Mouse (Mus musculus) heart, adult 2 months (tissue): Measurements from ENCODE around the gene Surf2. TPM values are rescaled to one million over a fixed set of nuclear protein-coding genes. Genes with fewer than 3 reads are reported as not detected.

ENCODE experiments used
- DNase-seq, 2 experiments: peaks; one replicate each; pipeline ENCODE4 v3.0.0; 2021
- H3K27ac ChIP-seq: fragments of 200-600 bp; 2 replicates; pipeline ENCODE4 v1.8.1; 2022
- H3K27me3 ChIP-seq: fragments of 200-500 bp; 2 replicates; pipeline ENCODE4 v1.6.1; 2012; ENCODE audit warnings: mild to moderate bottlenecking, low read length, inconsistent platforms, mixed read lengths; ENCODE audit not compliant: control insufficient read depth, insufficient read depth
- H3K36me3 ChIP-seq: fragments of 200-500 bp; 2 replicates; pipeline ENCODE4 v1.6.1; 2012; ENCODE audit warnings: low read length, inconsistent platforms; ENCODE audit not compliant: control insufficient read depth, insufficient read depth
- H3K4me1 ChIP-seq: fragments of 200-500 bp; 2 replicates; pipeline ENCODE4 v1.6.1; 2011; ENCODE audit warnings: low read length; ENCODE audit not compliant: control insufficient read depth, insufficient read depth
- H3K4me3 ChIP-seq: fragments of 200-600 bp; 2 replicates; pipeline ENCODE4 v1.8.1; 2022
- H3K79me2 ChIP-seq: fragments of 200-500 bp; replicated peaks from 2 replicates; pipeline ENCODE4 v1.6.1; 2012; ENCODE audit warnings: mild to moderate bottlenecking, inconsistent platforms, low read length, moderate library complexity, mixed read lengths; ENCODE audit not compliant: control insufficient read depth, insufficient read depth
- H3K9ac ChIP-seq: fragments of 200-500 bp; 2 replicates; pipeline ENCODE4 v1.6.1; 2012; ENCODE audit warnings: low read depth, mild to moderate bottlenecking, control low read depth, inconsistent platforms, low read length, mixed read lengths
- CTCF ChIP-seq: fragments of 200-600 bp; IDR thresholded peaks from 2 replicates; pipeline ENCODE4 v1.8.1; 2022; ENCODE audit warnings: antibody characterized with exemption, mild to moderate bottlenecking, moderate library complexity
- EP300 ChIP-seq: fragments of 200-500 bp; IDR thresholded peaks from 2 replicates; pipeline ENCODE4 v1.6.1; 2011; ENCODE audit warnings: low read depth, low read length, control low read depth; ENCODE audit not compliant: insufficient read depth
- POLR2A ChIP-seq: fragments of 200-500 bp; IDR thresholded peaks from 2 replicates; pipeline ENCODE4 v1.6.1; 2011; ENCODE audit warnings: mild to moderate bottlenecking, low read depth, low read length, control low read depth; ENCODE audit not compliant: insufficient read depth
- WGBS: fragments of 180-500 bp; shearing (Covaris S2); methylation state at CpG from one replicate; pipeline ENCODE4 v1.1.7; 2018; 5-methylcytosine and 5-hydroxymethylcytosine counted together
- intact Hi-C: fragments of 180-260 bp; cut with DNase I; formaldehyde crosslinking; loops from one replicate; pipeline ENCODE4 v1.15.1; 2025
- polyA plus RNA-seq: library from polyadenylated mRNA; depleted of rRNA; stranded (reverse); fragments of >200 nt; gene quantifications from 2 replicates; pipeline ENCODE4 v1.2.3, GENCODE M21; 2012
- total RNA-seq, 2 experiments: library from RNA; stranded (reverse); gene quantifications; 2 replicates each; pipeline ENCODE4 v1.2.3; 2021

Surf2 gene
- total and polyA plus RNA-seq, 3 experiments, result 15.2 to 21.6 (median 16.8) TPM

GRCm38 (mm10) chr2:26910994-26911765, 5.0 kb upstream of the Surf2 start:
- no peak for DNase-seq
- under 1% methylated on average over 37 of the region's 37 CpGs for WGBS
- Histone ChIP-seq H3K4me1 (peaks cover 8% of the 10 kb centered on the region), H3K9ac (peak overlapping the region; percentile 95), H3K27me3 (no peaks in the 10 kb centered on the region), H3K27ac (peak overlapping the region; percentile 80), H3K36me3 (peaks cover 7% of the 10 kb centered on the region), H3K4me3 (peak overlapping the region; percentile 84), H3K79me2 (peaks cover 5% of the 10 kb centered on the region)
- intact Hi-C loops, result loop anchor here (1.0 kb wide), 1 partner anchor 21 kb away; no protein-coding TSS in a partner anchor
- no peak for TF ChIP-seq CTCF
- TF ChIP-seq EP300, result no peak
- TF ChIP-seq POLR2A, result no peak

GRCm38 (mm10) chr2:26912253-26912770, 3.9 kb upstream of the Surf2 start:
- H3K9ac ChIP-seq, result peak overlapping the region; percentile 20; the same call in 1 of the 2 replicates
- peaks cover 5% of the 10 kb centered on the region for H3K79me2 ChIP-seq
- no peak overlapping the region; the same call in 1 of the 2 replicates for H3K4me3 ChIP-seq
- intact Hi-C loops, result no loop called here
- H3K27me3 ChIP-seq, result no peaks in the 10 kb centered on the region
- H3K36me3 ChIP-seq, result peaks cover 7% of the 10 kb centered on the region
- H3K27ac ChIP-seq, result no peak overlapping the region
- 63% methylated on average over 5 of the region's 5 CpGs for WGBS
- H3K4me1 ChIP-seq, result peaks cover 14% of the 10 kb centered on the region
- DNase-seq, result no peak
- no peak for TF ChIP-seq CTCF
- TF ChIP-seq EP300, result no peak
- no peak for TF ChIP-seq POLR2A

DNA sequence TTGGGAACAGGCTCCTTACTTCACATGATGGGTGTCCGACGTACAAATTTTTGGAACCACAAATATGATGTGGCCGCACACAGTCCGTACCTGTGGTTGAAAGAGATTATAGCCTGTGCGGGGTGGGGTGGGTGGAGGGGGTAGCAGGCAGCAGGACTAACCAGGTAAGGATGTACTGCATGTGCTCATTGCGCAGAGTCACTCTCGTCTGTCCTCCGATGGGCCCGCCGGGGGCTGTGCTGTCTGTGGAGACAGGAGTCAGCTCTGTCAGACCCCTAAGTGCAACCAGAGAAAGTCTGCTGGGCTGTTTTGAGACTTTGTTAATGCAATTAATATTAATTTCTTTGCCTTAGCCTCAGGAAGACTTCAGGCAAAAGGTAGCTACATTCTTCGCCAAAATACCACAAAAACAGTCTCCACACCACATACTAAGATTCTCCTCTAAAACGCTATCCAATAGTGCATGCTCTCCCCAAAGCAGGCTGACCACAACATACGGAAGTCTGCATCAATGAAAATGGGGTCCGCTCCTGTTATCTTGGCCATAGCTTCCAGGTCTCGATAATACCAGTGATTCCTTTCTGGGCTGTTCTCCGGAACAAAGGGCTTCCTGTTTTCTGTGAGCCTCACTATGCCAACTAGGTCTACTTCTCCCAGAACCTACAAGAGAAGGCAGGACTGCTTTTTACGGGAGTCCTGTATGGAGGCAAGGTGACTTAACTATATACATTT, 2.6 kb upstream of the Surf2 start:
- peaks cover 14% of the 10 kb centered on the region for H3K4me1 ChIP-seq
- DNase-seq, result no peak
- no peak overlapping the region for H3K4me3 ChIP-seq
- H3K27ac ChIP-seq, result no peak overlapping the region
- H3K79me2 ChIP-seq, result peaks cover 5% of the 10 kb centered on the region
- TF ChIP-seq CTCF, result no peak
- 0 out of 2 replicates have a peak, but pooled peaks have one; percentile 25 for TF ChIP-seq POLR2A
- no peaks in the 10 kb centered on the region for H3K27me3 ChIP-seq
- intact Hi-C loops, result no loop called here
- 70% methylated on average over 17 of the region's 17 CpGs for WGBS
- no peak overlapping the region for H3K9ac ChIP-seq
- H3K36me3 ChIP-seq, result peaks cover 7% of the 10 kb centered on the region

- no peak for DNase-seq
- Histone ChIP-seq H3K9ac (no peak overlapping the region), H3K4me1 (peaks cover 12% of the 10 kb centered on the region), H3K4me3 (no peak overlapping the region), H3K36me3 (peaks cover 7% of the 10 kb centered on the region), H3K27me3 (no peaks in the 10 kb centered on the region), H3K27ac (no peak overlapping the region), H3K79me2 (peaks cover 3% of the 10 kb centered on the region)
- TF ChIP-seq POLR2A, result no peak
- TF ChIP-seq CTCF, result no peak
- TF ChIP-seq EP300, result no peak
- 62% methylated on average over 8 of the region's 8 CpGs for WGBS
- intact Hi-C loops, result no loop called here
Observed at GRCm38 (mm10) chr2:26914148-26914941, 1.8 kb upstream of the Surf2 start.

DNA sequence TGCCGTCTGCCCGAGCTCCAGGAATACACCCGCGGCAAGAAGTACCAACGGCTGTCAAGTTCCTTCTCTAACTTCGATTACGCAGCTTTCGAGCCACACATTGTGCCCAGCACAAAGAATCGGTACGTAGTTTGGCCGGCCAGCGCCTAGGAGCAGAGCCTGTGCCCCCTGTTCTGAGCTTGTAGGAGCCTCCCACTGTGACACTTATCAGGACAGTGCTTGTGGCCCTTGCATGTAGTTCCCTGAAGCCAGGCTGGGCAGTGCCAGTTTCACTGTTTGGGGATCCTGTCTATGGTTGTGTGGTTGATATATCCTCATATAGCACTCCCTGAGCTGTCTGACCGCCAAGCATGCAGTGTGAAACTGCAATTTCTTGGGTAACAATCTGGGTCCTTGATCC, 571 bp downstream of the Surf2 start:
- WGBS, result under 1% methylated on average over 13 of the region's 13 CpGs
- Histone ChIP-seq H3K27me3 (no peaks in the 10 kb centered on the region), H3K27ac (peak overlapping the region; percentile 83), H3K4me3 (peak overlapping the region; percentile 69), H3K36me3 (peaks cover 9% of the 10 kb centered on the region), H3K9ac (peak overlapping the region; percentile 70), H3K79me2 (no peaks in the 10 kb centered on the region; the same call in 1 of the 2 replicates), H3K4me1 (peaks cover 10% of the 10 kb centered on the region)
- TF ChIP-seq EP300 (no peak), POLR2A (no peak), CTCF (no peak)
- no peak for DNase-seq
- intact Hi-C loops, result loop anchor here (5.0 kb wide), 1 partner anchor 46 kb away; the partner anchor contains the start of gene Rexo4
